Mouse (Mus musculus): ENCODE measurements around the gene Tcl1b1.
"Not testable (repeated sequence)": the region's sequence is repeated elsewhere in the genome, so short reads cannot be mapped to it uniquely, and the experiment has no call there.

The Tcl1b1 gene

GRCm38 (mm10) chr12:105199684-105200497, 40.4 kb downstream of the Tcl1b1 start:
- not testable (repeated sequence) for DNase-seq (ENCODE audit: inconsistent ontology term)

GRCm38 (mm10) chr12:105201657-105202056, 42.2 kb downstream of the Tcl1b1 start, which contains the start of gene Tcl1b4:
Gene Tcl1b4 (plus strand): TSS chr12:105201957.
- DNase-seq (ENCODE audit: inconsistent ontology term): not testable (repeated sequence)

- DNase-seq (ENCODE audit: inconsistent ontology term): no peak
These were observed 47.6 kb downstream of the Tcl1b1 start for GRCm38 (mm10) chr12:105207071-105207470.

GRCm38 (mm10) chr12:105208441-105208840, 49.0 kb downstream of the Tcl1b1 start:
- no peak for DNase-seq (ENCODE audit: inconsistent ontology term)

- DNase-seq (ENCODE audit: inconsistent ontology term): no peak
These were observed 49.7 kb downstream of the Tcl1b1 start for GRCm38 (mm10) chr12:105209231-105209630.

All from Muller cell, postnatal 12 days (primary cell).